Mouse (Mus musculus) CD4-positive, CD25-positive, alpha-beta regulatory T cell, adult 4 months (primary cell): ENCODE measurements around the gene Nectin4. TPM values are rescaled to one million over a fixed set of nuclear protein-coding genes. Genes with fewer than 3 reads are reported as not detected.

ENCODE experiments used
- ATAC-seq: one replicate; pipeline ENCODE4 v1.8.0; 2017
- polyA plus RNA-seq, 2 experiments: library from polyadenylated mRNA; unstranded; fragments of 100-300 nt; shearing (Covaris generic); gene quantifications; one replicate each; pipeline ENCODE4 v1.2.1; 2017

The Nectin4 gene
- polyA plus RNA-seq, 2 experiments from 2014 or later, result 0.12 TPM; not detected in 1

- peak; percentile 11 for ATAC-seq
Measured at GRCm38 (mm10) chr1:171412446-171412845, 42.5 kb downstream of the Nectin4 start.

- no peak for ATAC-seq
Measured at GRCm38 (mm10) chr1:171413608-171414007, 43.7 kb downstream of the Nectin4 start.

DNA sequence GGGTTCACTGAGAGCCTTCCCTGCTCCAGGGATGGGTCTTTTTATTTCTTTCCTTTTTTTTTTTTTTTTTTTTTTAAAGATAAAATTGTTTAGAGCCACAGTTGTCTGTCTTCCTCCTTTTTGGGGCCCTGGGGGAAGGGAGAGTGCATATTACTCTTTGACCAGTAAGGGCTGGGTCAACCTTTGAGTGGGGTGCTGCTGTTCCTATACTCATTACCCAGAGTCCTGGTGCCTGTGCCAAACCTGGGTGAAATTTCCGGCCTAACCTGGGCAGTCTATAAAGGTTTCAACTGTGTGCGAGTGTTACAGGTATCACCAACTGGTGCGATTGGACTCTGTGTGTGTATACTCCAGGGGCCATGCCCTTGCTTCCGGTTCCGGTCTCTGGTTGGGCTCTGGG is 48.8 kb downstream of the Nectin4 start, which contains the start of gene Tstd1:
Gene Tstd1 (plus strand): TSS at position 213 of the 400 bp plus-strand sequence.
- no peak for ATAC-seq

DNA sequence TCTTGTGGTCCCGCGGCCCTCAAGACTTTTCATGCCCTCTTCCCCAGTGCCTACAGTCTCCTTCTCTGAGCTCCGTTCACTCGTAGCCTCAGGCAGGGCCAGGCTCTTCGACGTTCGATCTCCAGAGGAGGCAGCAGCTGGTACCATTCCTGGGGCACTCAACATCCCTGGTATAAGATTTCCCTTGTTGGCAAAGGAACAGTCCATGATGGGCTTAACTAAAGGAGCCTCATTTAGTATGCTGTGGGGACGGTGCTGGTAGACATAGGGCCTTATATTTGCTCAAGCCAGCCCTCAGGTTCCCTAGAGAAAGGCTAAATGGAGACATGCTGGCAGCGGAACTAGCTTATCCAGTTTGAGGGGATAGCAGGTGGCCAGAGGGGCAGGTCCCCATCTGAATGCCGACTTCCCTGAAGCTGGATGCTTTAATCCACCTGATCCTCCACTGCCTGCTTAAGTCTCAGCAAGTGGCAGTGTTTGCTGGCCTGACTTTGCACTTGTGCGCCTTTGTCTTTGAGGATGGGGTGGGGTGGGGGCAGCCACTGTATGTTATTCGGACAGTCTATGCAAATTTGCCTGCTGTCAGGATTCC is 49.5 kb downstream of the Nectin4 start:
- ATAC-seq, result no peak

- ATAC-seq, result no peak
Measured at GRCm38 (mm10) chr1:171419905-171420304, 50.0 kb downstream of the Nectin4 start.

- no peak for ATAC-seq
Measured at GRCm38 (mm10) chr1:171422504-171423095, 52.7 kb downstream of the Nectin4 start.

DNA sequence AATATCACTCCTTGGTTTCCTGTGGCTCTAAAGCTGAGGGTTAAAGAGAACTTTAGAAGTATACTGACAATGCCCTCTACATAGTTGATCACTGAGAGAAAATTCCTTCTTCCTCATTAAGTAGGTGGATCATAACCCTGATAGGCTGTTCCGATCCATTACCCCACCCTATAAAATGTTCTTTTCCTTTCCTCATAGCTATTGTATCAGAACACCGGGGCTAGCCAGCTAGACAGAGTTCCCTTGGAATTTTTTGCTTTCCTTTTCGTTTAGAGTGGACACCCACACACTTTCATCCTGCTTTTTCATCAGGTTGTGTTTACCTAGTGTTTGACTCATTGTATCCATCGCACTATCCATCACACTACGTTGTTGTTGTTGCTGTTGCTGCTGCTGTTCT is 54.7 kb downstream of the Nectin4 start:
- no peak for ATAC-seq

- no peak for ATAC-seq
Measured at GRCm38 (mm10) chr1:171425126-171425525, 55.2 kb downstream of the Nectin4 start.

GRCm38 (mm10) chr1:171432158-171432557 is 62.3 kb downstream of the Nectin4 start:
- no peak for ATAC-seq

DNA sequence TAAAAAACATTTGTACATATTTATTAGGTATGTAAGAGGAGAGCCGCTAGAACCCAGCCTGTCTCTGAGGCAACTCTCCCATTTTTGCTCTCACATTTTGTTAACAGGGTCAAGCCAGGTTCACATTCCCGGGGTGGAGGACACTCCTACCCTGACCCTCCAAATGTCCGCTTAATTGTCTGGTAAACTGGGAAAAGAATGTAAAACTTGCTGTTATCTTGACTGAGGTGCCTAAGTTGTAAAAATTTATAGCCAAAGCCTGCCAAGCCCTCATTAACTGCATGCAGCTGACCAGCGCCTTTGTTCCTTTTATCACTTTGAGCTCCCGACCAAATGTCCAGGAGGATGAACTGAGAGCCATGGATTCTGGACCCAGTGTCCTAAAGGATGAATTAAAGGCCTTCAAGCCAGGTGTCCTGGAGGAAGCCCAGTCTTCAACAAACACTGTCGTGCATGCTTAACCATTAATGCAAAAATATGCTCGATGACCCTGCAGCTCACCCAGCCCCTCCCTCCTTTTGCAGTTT is 65.5 kb downstream of the Nectin4 start:
- ATAC-seq, result no peak

DNA sequence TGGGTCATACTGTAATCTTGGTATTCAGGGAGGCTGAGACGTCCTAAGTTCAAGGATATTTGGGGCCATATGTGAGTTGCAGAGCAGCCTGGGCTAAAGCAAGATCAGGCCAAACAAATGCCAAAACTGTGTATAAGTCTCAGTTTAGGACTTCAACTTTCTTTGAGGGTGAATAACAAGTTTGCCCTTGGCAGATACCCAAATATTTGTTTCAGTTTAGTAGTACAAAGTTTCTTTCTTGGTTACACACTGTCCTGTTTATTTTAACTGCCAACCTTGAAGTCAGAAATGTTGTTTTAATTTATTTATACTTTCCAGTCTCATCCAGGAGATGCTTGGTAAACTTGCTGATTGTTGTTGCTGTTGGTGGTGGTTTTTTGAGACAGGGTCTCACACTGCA is 66.1 kb downstream of the Nectin4 start:
- no peak for ATAC-seq

DNA sequence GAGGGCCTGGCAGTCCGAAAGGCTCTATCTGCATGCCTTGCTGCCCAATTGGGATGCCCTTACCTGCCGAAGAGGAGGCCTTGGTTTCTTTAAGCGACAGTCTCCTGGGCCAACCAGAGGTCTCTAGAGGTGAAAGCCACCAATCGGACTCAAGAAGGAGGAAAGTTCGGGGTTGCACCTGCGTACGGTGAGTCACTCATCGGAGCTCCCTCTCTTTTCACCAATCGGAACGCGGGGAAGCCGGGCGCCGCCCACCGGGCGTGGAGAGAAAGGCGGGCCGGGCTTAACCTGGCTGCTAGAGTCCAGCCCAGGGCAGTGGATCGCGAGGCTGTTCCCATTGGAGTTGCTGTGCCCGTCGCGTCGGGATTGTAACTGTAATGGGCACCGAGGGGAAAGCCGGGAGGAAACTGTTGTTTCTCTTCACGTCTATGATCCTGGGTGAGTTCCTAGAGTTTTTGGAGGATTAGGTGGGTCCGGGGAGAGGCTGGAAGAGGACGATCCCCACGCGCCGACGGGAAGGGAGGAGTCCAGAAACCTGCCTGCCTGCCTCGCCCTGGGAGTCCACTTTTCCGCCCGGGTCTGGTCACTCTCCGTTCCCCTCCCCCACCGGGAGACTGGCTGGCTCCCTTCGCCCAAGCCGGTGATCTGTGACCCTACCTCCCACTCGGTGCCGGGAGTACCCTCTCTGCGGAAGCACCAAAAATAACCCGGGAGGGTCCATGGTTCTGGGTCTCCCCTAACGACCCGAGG is 67.5 kb downstream of the Nectin4 start, which contains the start of gene F11r:
Gene F11r (plus strand): TSS at position 272 of the 750 bp plus-strand sequence.
- peak; percentile 93 for ATAC-seq

Other genes with a start within 250 kb of the Nectin4 start
- gene Sdhc, start 219.5 kb upstream of the Nectin4 start, polyA plus RNA-seq, result 100 to 1,000 TPM; 135 to 150 TPM
- not detected for gene Mpz, start 219.4 kb upstream of the Nectin4 start, polyA plus RNA-seq
- gene Pcp4l1, start 173.8 kb upstream of the Nectin4 start, polyA plus RNA-seq, result not detected
- gene Nr1i3, start 156.1 kb upstream of the Nectin4 start, polyA plus RNA-seq, result under 1 TPM; 0.15 to 0.54 TPM
- 10 to 100 TPM; 24.0 to 48.7 TPM for gene Tomm40l, start 147.6 kb upstream of the Nectin4 start, polyA plus RNA-seq
- under 1 TPM in 1 of 2 experiments, not detected in 1; 0.75 TPM for gene Apoa2, start 145.0 kb upstream of the Nectin4 start, polyA plus RNA-seq
- 1 to 10 TPM; 1.8 to 3.5 TPM for gene Fcer1g, start 135.7 kb upstream of the Nectin4 start, polyA plus RNA-seq
- under 1 TPM in 1 of 2 experiments, not detected in 1; 0.13 TPM for gene Adamts4, start 119.7 kb upstream of the Nectin4 start, polyA plus RNA-seq
- gene Ndufs2, start 118.7 kb upstream of the Nectin4 start, polyA plus RNA-seq, result 100 to 1,000 TPM; 115 to 119 TPM
- 10 to 100 TPM; 56.0 to 93.6 TPM for gene B4galt3, start 99.8 kb upstream of the Nectin4 start, polyA plus RNA-seq
- gene Ppox, start 88.9 kb upstream of the Nectin4 start, polyA plus RNA-seq, result 100 to 1,000 TPM in 1 of 2 experiments, 10 to 100 TPM in 1; 70.8 to 108 TPM
- gene Usp21, start 82.1 kb upstream of the Nectin4 start, polyA plus RNA-seq, result 10 to 100 TPM; 22.6 to 27.9 TPM
- gene Ufc1, start 75.1 kb upstream of the Nectin4 start, polyA plus RNA-seq, result 10 to 100 TPM; 74.0 to 84.4 TPM
- 10 to 100 TPM; 36.8 to 43.8 TPM for gene Dedd, start 41.0 kb upstream of the Nectin4 start, polyA plus RNA-seq
- 10 to 100 TPM; 31.7 to 40.3 TPM for gene Nit1, start 24.5 kb upstream of the Nectin4 start, polyA plus RNA-seq
- 10 to 100 TPM; 69.6 to 75.8 TPM for gene Pfdn2, start 24.4 kb upstream of the Nectin4 start, polyA plus RNA-seq
- gene Klhdc9, start 9.3 kb upstream of the Nectin4 start, polyA plus RNA-seq, result under 1 TPM; 0.36 to 0.72 TPM
- gene Arhgap30, start 18.9 kb downstream of the Nectin4 start, polyA plus RNA-seq, result 10 to 100 TPM; 74.7 to 90.4 TPM
- gene Usf1, start 41.2 kb downstream of the Nectin4 start, polyA plus RNA-seq, result 100 to 1,000 TPM in 1 of 2 experiments, 10 to 100 TPM in 1; 62.2 to 115 TPM
- gene Tstd1, start 48.8 kb downstream of the Nectin4 start, polyA plus RNA-seq, result 10 to 100 TPM; 10.0 to 20.1 TPM
- gene F11r, start 67.4 kb downstream of the Nectin4 start, polyA plus RNA-seq, result 1 to 10 TPM in 1 of 2 experiments, under 1 TPM in 1; 0.16 to 1.1 TPM
- 10 to 100 TPM; 10.5 to 11.7 TPM for gene Alyref2, start 133.4 kb downstream of the Nectin4 start, polyA plus RNA-seq
- not detected for gene Itln1, start 165.2 kb downstream of the Nectin4 start, polyA plus RNA-seq
- gene Cd244a, start 189.1 kb downstream of the Nectin4 start, polyA plus RNA-seq, result 1 to 10 TPM in 1 of 2 experiments, under 1 TPM in 1; 0.55 to 1.3 TPM
- gene Ly9, start 237.3 kb downstream of the Nectin4 start, polyA plus RNA-seq, result 100 to 1,000 TPM in 1 of 2 experiments, 10 to 100 TPM in 1; 52.9 to 159 TPM